Mouse (Mus musculus) myocyte (in vitro differentiated cells): ENCODE measurements at regions not wholly inside any gene's neighbourhood (a gene's known extent, or its start where the extent isn't known, plus 50 kb on each side); places are given as distances from the start of the nearest gene placed in this dataset.

Experiments used
- MAX ChIP-seq: IDR thresholded peaks from one replicate; pipeline ENCODE4 v1.6.1; 2011; ENCODE audit warnings: low read depth, mild to moderate bottlenecking, control low read depth
- MYOG ChIP-seq, 3 experiments: IDR thresholded peaks; one replicate each; pipeline ENCODE4 v1.6.1; 2011; ENCODE audit warnings: control low read depth in 2 of 3, low read depth in 2 of 3, mild to moderate bottlenecking in 2 of 3; ENCODE audit not compliant: insufficient read length in 2 of 3, control insufficient read depth in 1 of 3, insufficient read depth in 1 of 3
- TCF12 ChIP-seq: IDR thresholded peaks from one replicate; pipeline ENCODE4 v1.6.1; 2011; ENCODE audit warnings: mild to moderate bottlenecking, control low read depth; ENCODE audit not compliant: poor library complexity, insufficient read depth, severe bottlenecking
- USF1 ChIP-seq: IDR thresholded peaks from one replicate; pipeline ENCODE4 v1.6.1; 2011; ENCODE audit warnings: low read depth, mild to moderate bottlenecking, control low read depth, moderate library complexity

- no peak for TF ChIP-seq TCF12
- TF ChIP-seq USF1, result no peak
- no peak for TF ChIP-seq MAX
- no peak for TF ChIP-seq MYOG (IDR thresholded peaks at IDR 0.05; ENCODE audit: control insufficient read depth in 1 of 3, insufficient read depth in 1 of 3, insufficient read length in 2 of 3, low read depth in 2 of 3)
These were observed 57.4 kb upstream of the Jak2 start for GRCm38 (mm10) chr19:29194066-29194830.
